Mouse (Mus musculus) stomach, postnatal 0 days (tissue): ENCODE data around the gene Gmnn.

ENCODE experiments used
- CTCF ChIP-seq: IDR thresholded peaks from 2 replicates; pipeline ENCODE4 v1.5.1; 2016; ENCODE audit warnings: antibody characterized with exemption, low read depth, mild to moderate bottlenecking, moderate library complexity
- EP300 ChIP-seq: optimal IDR thresholded peaks from 2 replicates; pipeline ENCODE3; 2016; ENCODE audit warnings: antibody characterized with exemption

DNA sequence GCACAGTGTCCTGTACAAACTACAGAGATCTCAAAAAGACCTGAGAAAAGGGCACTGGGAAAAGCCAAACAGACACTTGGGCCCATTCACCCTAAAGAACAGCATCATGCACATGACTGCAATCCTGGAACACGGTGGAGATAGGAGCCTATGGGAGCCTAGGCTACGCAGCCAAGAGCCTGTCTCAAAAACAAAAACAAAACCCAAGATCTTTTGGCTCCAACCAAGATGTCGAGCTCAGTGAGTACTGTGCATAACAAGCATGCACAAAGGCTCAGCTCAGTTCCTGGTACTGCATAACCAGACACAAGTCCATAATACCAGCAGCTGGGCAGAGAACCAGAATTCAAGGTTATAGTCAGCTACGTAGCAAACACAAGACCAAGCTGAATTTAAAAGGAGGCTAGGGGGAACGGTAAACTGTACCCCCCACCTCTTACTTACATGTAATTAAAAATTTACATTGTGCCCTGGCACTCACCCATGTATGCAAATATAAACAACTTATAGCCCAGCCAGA, 1.3 kb downstream of the Gmnn start:
- TF ChIP-seq CTCF (no peak), EP300 (no peak)
